Mouse (Mus musculus): ENCODE data around the gene Gm7075. TPM values are rescaled to one million over a fixed set of nuclear protein-coding genes. Genes with fewer than 3 reads are reported as not detected.

The Gm7075 gene
- polyA plus RNA-seq, 1 experiment from 2014 or later = not detected

DNA sequence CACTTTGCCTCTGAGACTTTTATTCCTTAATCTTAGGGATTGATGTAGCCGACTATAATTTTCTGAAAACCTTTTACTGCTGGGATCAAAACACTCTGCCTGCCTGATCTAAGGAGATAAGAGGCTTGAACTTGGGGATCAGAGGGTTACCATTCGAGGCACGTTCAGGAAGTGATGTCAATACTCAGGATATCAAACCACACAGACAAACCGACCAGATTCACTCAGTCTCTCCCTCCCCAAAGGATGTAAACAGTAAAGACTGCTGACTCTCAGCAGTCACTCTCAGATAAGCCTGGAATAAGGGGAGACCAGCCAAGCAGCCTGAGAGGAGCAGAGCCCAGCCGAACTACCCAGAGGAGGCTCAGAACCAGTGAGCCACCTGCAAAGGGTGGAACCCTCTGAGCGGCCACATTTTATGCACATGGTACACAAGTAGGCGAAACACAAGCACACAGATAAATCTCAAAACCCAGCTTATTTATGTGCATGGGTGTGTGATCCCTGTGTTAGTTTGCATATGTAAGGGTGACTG lies 18.2 kb upstream of the Gm7075 start:
- no peak overlapping the region for H3K9ac ChIP-seq (ENCODE audit: low read length)
- H3K4me1 ChIP-seq (replicated peaks; ENCODE audit: control insufficient read depth, insufficient read depth) = no peaks in the 10 kb centered on the region
- TF ChIP-seq EP300 (optimal IDR thresholded peaks at IDR 0.05) = no peak
- no peak for TF ChIP-seq CTCF (IDR thresholded peaks at IDR 0.05; ENCODE audit: low read depth)
- H3K36me3 ChIP-seq (ENCODE audit: control insufficient read depth, insufficient read depth, low read length) = no peaks in the 10 kb centered on the region
- ATAC-seq (ENCODE audit: low FRiP score, low TSS enrichment) (no peak), DNase-seq (ENCODE audit: low spot score) (no peak)
- H3K4me3 ChIP-seq (ENCODE audit: low read depth, low read length) = no peak overlapping the region
- H3K4me2 ChIP-seq (replicated peaks; ENCODE audit: low read depth) = no peak overlapping the region
- no peak overlapping the region for H3K27ac ChIP-seq (replicated peaks)
- WGBS = 63% methylated on average over 7 of the region's 7 CpGs
- H3K9me3 ChIP-seq (ENCODE audit: control insufficient read depth, low read length) = no peaks in the 10 kb centered on the region
- H3K27me3 ChIP-seq (ENCODE audit: control insufficient read depth, insufficient read depth, low read length) = no peaks in the 10 kb centered on the region

DNA sequence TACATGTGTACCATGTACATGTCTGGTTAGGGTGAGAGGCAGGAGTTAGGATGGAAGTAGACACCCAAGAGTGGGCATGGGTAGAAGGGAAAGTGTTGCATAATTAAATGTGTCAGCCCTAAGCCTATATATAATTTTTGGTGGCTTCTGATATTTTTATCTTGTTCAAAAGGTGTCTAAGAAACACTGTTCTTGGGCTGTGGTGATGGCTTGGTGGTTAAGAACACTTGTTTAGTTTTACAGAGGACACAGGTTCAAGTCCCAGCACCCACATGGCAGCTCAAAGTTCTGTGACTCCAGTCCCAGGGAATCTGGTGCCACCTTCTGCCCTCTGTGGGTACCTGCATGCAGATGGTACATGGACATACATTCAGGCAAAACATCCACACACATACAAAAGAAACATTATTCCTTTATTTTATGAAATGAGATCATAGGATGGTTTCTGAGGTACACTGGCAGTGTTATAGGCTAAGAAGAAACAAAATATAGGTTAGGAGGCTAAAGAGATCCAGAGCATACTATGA lies 17.2 kb upstream of the Gm7075 start:
- Histone ChIP-seq H3K9ac (ENCODE audit: low read length) (no peak overlapping the region), H3K4me3 (ENCODE audit: low read depth, low read length) (no peak overlapping the region), H3K27me3 (ENCODE audit: control insufficient read depth, insufficient read depth, low read length) (no peaks in the 10 kb centered on the region), H3K27ac (replicated peaks) (no peak overlapping the region), H3K9me3 (ENCODE audit: control insufficient read depth, low read length) (no peaks in the 10 kb centered on the region), H3K4me2 (replicated peaks; ENCODE audit: low read depth) (no peak overlapping the region), H3K4me1 (replicated peaks; ENCODE audit: control insufficient read depth, insufficient read depth) (no peaks in the 10 kb centered on the region), H3K36me3 (ENCODE audit: control insufficient read depth, insufficient read depth, low read length) (no peaks in the 10 kb centered on the region)
- TF ChIP-seq CTCF (IDR thresholded peaks at IDR 0.05; ENCODE audit: low read depth) = no peak
- TF ChIP-seq EP300 (optimal IDR thresholded peaks at IDR 0.05) = no peak
- ATAC-seq (ENCODE audit: low FRiP score, low TSS enrichment) (no peak), DNase-seq (ENCODE audit: low spot score) (no peak)

DNA sequence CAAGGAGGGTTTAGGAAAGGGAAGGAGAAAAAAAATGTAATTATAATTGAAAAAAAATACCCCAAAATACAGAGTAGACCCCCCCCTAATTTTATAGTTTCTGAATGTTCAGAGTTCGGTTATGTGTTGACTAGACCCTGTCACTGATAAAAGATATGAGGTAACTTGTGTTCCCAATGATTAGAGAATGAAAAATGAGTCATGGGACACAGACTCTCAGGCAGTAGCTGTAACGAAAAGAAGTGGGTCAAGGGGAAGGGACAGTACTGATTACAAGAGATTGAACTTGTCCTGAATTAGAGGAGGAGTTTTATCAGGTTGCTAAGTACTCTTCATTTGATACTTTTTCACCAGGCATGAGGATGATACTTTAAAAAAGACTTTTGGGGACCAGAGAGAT lies 11.3 kb upstream of the Gm7075 start:
- Histone ChIP-seq H3K27me3 (ENCODE audit: control insufficient read depth, insufficient read depth, low read length) (no peaks in the 10 kb centered on the region), H3K4me2 (replicated peaks; ENCODE audit: low read depth) (no peak overlapping the region), H3K27ac (replicated peaks) (no peak overlapping the region), H3K36me3 (ENCODE audit: control insufficient read depth, insufficient read depth, low read length) (no peaks in the 10 kb centered on the region), H3K9me3 (ENCODE audit: control insufficient read depth, low read length) (no peaks in the 10 kb centered on the region), H3K4me3 (ENCODE audit: low read depth, low read length) (no peak overlapping the region), H3K4me1 (replicated peaks; ENCODE audit: control insufficient read depth, insufficient read depth) (no peaks in the 10 kb centered on the region), H3K9ac (ENCODE audit: low read length) (no peak overlapping the region)
- WGBS = 49% methylated on average over 2 of the region's 2 CpGs
- DNase-seq (ENCODE audit: low spot score) = no peak
- TF ChIP-seq CTCF (IDR thresholded peaks at IDR 0.05; ENCODE audit: low read depth) = no peak
- no peak for ATAC-seq (ENCODE audit: low FRiP score, low TSS enrichment)

DNA sequence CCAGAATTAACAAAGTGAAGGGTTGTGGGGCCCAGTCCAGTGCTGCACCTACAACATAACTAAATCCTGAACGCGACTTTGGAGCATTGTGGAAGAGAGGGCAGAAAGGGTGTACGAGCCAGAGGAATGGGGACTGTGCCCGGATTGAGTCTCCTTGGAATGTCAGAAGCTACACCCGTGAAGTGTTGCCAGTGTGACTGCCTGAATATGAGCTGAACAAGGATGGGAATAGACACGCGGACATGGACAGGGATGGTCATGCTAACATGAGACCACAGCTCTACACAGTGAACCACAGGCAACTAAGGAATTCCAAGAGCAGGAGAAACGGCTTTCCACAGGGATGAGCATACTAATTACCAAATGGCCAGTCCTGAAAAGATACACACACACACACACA lies 10.5 kb upstream of the Gm7075 start:
- H3K4me2 ChIP-seq (replicated peaks; ENCODE audit: low read depth) = no peak overlapping the region
- H3K4me3 ChIP-seq (ENCODE audit: low read depth, low read length) = no peak overlapping the region
- TF ChIP-seq CTCF (IDR thresholded peaks at IDR 0.05; ENCODE audit: low read depth) (no peak), EP300 (optimal IDR thresholded peaks at IDR 0.05) (no peak)
- no peaks in the 10 kb centered on the region for H3K27me3 ChIP-seq (ENCODE audit: control insufficient read depth, insufficient read depth, low read length)
- no peak overlapping the region for H3K27ac ChIP-seq (replicated peaks)
- 92% methylated on average over 8 of the region's 8 CpGs for WGBS
- DNase-seq (ENCODE audit: low spot score) (no peak), ATAC-seq (ENCODE audit: low FRiP score, low TSS enrichment) (no peak)
- no peaks in the 10 kb centered on the region for H3K9me3 ChIP-seq (ENCODE audit: control insufficient read depth, low read length)
- no peaks in the 10 kb centered on the region for H3K36me3 ChIP-seq (ENCODE audit: control insufficient read depth, insufficient read depth, low read length)
- H3K9ac ChIP-seq (ENCODE audit: low read length) = no peak overlapping the region
- H3K4me1 ChIP-seq (replicated peaks; ENCODE audit: control insufficient read depth, insufficient read depth) = no peaks in the 10 kb centered on the region

DNA sequence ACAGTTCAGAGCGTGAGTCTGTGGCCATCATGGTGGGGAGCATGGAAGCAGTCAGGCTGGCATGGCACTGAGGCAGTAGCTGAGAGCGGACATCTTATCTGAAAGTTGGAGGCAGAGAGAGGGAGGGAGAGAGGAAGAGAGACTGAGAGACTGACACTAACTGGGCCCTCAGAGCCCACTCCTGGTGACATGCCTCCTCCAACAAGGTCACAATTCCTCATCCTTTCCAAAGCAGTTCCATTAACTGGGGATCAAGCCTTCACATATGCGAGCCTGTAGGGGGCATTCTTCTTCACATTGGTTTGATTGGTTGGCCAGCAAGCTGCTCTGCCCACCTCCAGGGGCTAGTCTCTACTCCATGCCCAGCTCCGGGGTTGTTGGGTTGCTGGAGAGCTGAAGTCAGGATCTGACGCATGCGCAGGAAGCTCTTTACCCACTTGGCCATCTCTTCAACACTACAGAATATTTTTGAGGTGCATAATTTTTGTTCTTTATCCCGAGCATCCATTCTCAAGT lies 9.7 kb upstream of the Gm7075 start:
- WGBS = 86% methylated on average over 7 of the region's 7 CpGs
- ATAC-seq (ENCODE audit: low FRiP score, low TSS enrichment) = no peak
- TF ChIP-seq CTCF (IDR thresholded peaks at IDR 0.05; ENCODE audit: low read depth) (no peak), EP300 (optimal IDR thresholded peaks at IDR 0.05) (no peak)
- H3K4me3 ChIP-seq (ENCODE audit: low read depth, low read length) = no peak overlapping the region
- no peaks in the 10 kb centered on the region for H3K27me3 ChIP-seq (ENCODE audit: control insufficient read depth, insufficient read depth, low read length)
- no peak for DNase-seq (ENCODE audit: low spot score)
- H3K9me3 ChIP-seq (ENCODE audit: control insufficient read depth, low read length) = no peaks in the 10 kb centered on the region
- no peak overlapping the region for H3K27ac ChIP-seq (replicated peaks)
- no peaks in the 10 kb centered on the region for H3K36me3 ChIP-seq (ENCODE audit: control insufficient read depth, insufficient read depth, low read length)
- no peak overlapping the region for H3K9ac ChIP-seq (ENCODE audit: low read length)
- no peak overlapping the region for H3K4me2 ChIP-seq (replicated peaks; ENCODE audit: low read depth)
- H3K4me1 ChIP-seq (replicated peaks; ENCODE audit: control insufficient read depth, insufficient read depth) = no peaks in the 10 kb centered on the region

DNA sequence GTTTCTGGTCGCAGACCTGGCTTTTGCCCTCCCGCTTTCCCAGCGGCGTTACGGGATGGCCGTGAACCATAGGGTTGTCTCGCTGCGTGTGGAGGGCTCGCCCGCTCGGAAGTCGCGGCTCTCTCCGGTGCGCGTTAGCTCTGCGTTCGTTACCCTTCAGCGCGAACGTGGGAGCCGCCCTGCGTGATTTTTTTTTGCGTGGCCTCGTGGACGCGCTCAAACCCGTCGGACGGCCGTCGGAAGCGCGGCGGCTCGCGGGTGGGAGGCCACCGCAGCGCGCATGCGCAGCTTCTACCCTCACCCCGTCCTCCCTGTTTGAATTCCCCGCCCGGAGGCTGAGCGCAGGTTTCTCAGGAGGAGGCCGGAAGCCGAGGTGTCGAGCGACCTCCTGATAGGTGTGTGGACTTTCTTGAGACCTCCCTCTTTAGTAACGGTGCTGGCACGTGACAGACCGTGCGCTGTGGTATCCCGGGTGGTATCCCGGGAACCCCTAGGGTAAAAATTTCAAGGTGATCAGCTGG lies 8.3 kb upstream of the Gm7075 start, which contains the start of gene Ctnna3:
Ctnna3 (plus strand) TSS at position 314 of the 521 bp plus-strand sequence.
- Histone ChIP-seq H3K4me1 (replicated peaks; ENCODE audit: control insufficient read depth, insufficient read depth) (no peaks in the 10 kb centered on the region), H3K27ac (replicated peaks) (peak within 1 kb of the TSS; percentile 80), H3K27me3 (ENCODE audit: control insufficient read depth, insufficient read depth, low read length) (no peaks in the 10 kb centered on the region), H3K36me3 (ENCODE audit: control insufficient read depth, insufficient read depth, low read length) (no peaks in the 10 kb centered on the region), H3K4me3 (ENCODE audit: low read depth, low read length) (peak within 1 kb of the TSS; percentile 80), H3K4me2 (replicated peaks; ENCODE audit: low read depth) (peak within 1 kb of the TSS; percentile 56), H3K9me3 (ENCODE audit: control insufficient read depth, low read length) (no peaks in the 10 kb centered on the region), H3K9ac (ENCODE audit: low read length) (peak within 1 kb of the TSS; percentile 72)
- no peak for TF ChIP-seq CTCF (IDR thresholded peaks at IDR 0.05; ENCODE audit: low read depth)
- TF ChIP-seq EP300 (optimal IDR thresholded peaks at IDR 0.05) = peak; percentile 5
- peak; percentile 96 for ATAC-seq (ENCODE audit: low FRiP score, low TSS enrichment)
- under 1% methylated on average over 55 of the region's 55 CpGs for WGBS
- peak; percentile 92 for DNase-seq (ENCODE audit: low spot score)

Measured in stomach, postnatal 0 days (tissue).